Mouse (Mus musculus) lung, postnatal 0 days (tissue): ENCODE data around the gene Ica1l.

ENCODE experiments used
- CTCF ChIP-seq: IDR thresholded peaks from 2 replicates; pipeline ENCODE4 v1.5.1; 2016; ENCODE audit warnings: antibody characterized with exemption, mild to moderate bottlenecking
- EP300 ChIP-seq: IDR thresholded peaks from 2 replicates; pipeline ENCODE4 v1.6.1; 2016; ENCODE audit warnings: antibody characterized with exemption, mild to moderate bottlenecking, control low read depth

DNA sequence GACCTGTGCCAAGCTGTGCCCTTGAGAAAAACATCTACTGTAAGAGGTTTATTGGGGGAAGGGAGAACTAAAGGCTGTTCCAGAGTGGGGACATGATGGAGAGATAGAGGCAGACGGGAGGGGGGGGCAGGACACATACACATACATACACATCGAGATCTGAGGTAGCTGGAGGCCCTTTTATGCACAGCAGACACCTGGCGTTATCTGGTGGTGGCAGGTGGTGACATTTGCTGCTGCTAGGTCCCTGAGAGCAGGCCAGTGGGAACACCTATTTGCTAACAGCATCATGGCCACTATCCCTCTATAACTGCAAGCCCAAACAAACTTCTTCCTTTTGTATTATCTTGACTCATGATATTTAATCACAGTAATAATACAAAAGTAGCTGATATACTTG lies 85.8 kb downstream of the Ica1l start:
- TF ChIP-seq CTCF (no peak), EP300 (no peak)
